Mouse (Mus musculus) spleen, postnatal 14 days (tissue): ENCODE measurements around the gene Edc4.

Source experiments
- DNase-seq, 2 experiments: peaks; one replicate each; pipeline ENCODE4 v3.0.0; 2021 to 2022; ENCODE audit warnings: low spot score in 2 of 2

Gene Edc4

DNA sequence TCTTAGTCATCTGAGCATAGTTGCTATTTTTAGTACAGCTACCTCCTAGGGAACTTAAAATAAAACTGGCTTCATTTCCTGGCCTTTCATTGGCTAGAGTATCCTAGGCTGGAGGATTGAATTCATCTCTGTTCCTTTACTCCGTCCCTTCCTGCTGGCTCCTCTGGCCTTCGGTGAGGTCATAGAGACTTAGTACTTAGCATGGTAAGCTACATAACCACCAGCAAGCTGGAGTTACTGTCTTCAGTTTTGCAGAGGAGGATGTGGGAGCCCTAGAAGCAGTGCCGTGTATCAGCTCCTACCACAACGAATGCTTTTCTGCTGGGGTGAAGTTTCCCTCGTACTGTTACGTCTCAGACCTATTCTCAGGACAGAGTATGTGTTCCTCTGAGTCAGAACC is 6.4 kb upstream of the Edc4 start:
- no peak for DNase-seq

DNA sequence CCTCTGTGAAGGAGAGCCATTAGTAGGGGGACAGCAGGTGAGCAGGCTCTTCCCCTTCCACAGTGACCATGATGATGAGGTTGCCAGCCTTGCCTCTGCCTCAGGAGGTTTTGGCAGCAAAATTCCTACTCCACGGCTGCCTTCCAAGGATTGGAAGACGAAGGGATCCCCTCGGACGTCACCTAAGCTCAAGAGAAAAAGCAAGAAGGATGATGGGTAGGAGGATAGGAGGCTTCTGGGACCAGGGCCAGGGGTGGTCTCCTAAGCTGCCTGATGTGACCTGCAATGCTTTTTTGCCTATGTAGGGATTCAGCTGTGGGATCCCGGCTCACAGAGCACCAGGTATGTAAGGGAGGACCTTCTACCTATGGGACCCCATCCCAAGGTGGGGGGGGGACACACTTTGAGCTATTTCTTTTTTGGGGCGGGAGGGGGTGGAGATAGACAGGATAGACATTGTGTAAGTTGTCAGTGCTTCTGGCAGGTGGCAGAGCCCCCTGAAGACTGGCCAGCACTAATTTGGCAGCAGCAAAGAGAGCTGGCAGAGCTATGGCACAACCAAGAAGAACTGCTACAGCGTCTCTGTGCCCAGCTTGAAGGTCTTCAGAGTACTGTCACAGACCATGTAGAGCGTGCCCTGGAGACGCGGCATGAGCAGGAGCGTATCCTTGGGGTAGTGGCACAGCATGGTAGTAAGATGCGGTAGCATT is 9.2 kb downstream of the Edc4 start:
- no peak for DNase-seq

DNA sequence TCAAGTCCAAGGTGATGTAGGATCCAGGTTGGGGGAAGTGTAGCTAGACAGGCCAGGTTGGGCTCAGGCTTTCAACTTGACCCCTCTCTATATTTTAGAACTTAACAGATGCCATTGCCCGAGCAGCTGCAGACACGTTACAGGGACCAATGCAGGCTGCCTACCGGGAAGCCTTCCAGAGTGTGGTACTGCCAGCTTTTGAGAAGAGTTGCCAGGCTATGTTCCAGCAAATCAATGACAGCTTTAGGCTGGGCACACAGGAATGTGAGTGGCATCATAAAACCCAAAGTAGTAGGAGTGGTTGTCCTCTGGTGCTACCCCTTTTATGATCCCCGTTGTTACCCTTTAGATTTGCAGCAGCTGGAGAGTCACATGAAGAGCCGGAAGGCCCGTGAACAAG is 10.2 kb downstream of the Edc4 start:
- no peak for DNase-seq

DNA sequence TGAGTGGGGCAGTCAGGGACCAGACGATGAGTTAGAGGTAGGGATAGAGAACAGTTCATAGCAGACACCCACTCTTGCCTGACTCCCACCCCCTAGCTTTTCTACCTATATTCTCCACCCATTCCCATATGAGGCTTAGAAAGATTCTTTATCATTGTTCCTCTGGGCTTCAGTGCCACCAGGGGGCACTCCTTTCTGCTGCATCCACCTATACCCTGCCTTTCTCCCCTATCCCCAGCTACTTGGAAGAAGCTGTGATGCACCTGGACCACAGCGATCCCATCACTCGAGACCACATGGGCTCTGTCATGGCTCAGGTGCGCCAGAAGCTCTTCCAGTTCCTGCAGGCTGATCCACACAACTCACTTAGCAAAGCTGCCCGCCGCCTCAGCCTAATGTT is 11.8 kb downstream of the Edc4 start:
- peak in 1 of 2 experiments; percentile 15 for DNase-seq

DNA sequence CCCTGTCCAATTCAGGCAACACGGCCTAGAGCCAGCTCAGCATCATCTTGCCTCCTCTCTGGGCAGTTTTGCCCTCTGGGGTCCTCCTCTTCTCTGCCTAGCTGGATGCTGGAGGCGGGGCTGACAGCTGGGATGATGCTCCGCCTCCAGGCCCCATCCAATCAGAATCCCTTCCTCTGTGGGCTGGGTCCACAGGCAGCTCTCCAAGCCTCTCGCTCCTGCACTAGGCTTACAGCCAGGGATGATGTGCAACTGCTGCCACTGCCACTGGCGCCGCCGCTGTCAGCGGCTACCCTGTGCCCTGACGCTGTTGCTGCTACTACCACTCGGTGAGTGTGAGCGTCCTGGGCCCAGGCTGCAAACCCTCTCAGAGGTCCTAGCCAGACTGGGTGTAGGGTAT is 12.7 kb downstream of the Edc4 start, which contains the start of gene Nrn1l:
TSS of gene Nrn1l (plus strand) at position 229 of the 400 bp plus-strand sequence.
- DNase-seq, result peak in 1 of 2 experiments; percentile 13

DNA sequence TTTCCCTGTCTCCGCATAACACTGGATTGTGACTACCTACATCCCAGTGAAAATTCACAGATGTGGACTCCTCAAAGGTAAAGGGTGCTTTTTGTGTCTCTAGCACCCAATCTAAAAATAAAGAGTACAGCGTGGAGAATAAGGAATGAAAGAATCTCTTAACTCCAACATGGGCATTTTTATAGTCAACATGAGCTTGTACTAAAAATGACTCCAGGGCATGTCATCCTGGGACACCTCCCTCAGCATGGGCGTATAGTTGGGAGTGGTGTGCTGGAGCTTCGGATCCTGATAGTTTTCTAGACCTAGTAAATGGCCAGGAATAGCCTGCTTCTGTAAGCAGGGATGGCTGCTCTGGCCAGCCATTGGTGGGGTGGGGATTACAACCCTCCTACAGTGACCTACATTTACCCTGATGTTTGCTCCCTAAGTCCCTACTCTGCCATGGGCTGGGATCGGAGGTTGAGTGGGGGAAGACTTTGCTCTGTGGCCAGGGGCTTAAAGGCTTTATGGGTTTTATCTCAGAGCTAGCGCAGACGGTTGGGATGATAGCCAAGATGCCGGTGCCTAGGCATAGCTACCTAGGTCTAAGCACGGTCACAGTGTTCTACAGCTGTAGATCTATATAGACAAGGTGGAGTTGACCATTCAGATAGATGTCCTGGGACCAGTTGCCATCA is 17.3 kb downstream of the Edc4 start:
- no peak for DNase-seq

DNA sequence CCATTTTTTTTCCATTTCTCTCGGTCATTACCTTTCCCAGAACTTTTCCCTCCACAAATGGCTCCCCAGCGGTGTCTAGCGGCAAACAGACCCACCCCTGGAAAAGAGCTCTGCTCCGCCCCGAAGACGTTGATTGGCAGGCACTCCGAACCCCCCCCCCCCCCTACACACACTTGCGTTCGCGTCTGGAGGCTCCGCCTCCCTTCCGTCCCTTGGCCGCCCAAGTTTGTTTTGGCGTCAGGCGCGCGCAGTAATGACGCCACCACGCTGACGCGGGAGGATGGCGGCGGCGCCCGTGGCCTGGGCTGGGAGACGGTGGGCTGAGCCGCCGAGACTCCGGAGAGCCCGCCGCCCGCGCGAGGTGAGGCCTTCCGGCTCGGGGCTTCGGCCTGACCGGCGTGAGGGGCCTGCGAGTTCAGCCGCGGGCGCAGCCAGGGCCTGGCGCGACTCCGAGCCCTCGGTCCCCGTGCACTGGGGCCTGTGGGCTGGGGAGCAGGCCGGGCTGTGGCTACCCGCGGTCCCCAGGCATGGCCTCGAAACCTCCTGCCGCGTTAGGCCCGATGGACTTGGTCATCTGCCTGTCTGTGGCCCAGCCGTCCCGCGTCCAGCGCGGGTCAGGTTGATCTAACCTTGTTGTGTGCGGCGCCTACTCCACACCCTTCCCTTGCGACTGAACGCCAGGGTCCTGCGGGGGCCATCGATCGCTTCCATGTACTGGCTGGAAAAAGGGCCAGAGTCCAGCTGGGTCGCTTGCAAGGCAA is 19.7 kb downstream of the Edc4 start, which contains the start of gene Pskh1:
TSS of gene Pskh1 (plus strand) at position 262 of the 761 bp plus-strand sequence.
- peak; percentile 86 to 92 for DNase-seq

DNA sequence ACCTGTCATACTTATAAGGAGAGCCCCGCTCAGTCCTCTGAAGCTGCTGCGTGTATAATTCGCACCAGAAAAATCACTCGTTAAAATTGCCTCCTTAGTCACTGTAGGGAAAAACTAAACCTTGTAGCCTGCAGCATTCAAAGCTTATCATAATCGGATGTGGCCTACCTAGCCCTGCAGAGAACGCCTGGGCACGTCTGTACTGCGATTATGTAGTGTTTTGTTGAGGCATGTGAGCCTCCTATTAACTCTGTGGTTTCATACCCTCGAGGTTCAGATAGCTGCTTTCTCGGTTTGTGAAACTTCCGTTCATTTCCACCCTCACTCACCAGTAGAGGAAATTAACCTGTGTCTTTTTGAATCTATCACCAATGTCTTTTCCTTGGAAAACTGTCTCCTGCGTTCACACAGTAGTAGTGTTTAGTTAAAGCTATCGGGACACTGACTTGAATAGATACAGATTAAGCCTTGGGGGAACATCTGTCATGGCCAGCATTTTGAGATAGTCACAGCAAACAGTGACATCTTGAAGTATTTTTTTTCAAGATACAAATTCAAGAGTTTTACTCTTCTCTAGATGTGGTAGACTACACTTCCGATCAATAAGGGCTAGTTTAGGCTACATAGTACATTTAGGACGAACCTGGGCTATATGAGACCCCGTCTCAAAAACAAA is 20.4 kb downstream of the Edc4 start:
- DNase-seq, result no peak

DNA sequence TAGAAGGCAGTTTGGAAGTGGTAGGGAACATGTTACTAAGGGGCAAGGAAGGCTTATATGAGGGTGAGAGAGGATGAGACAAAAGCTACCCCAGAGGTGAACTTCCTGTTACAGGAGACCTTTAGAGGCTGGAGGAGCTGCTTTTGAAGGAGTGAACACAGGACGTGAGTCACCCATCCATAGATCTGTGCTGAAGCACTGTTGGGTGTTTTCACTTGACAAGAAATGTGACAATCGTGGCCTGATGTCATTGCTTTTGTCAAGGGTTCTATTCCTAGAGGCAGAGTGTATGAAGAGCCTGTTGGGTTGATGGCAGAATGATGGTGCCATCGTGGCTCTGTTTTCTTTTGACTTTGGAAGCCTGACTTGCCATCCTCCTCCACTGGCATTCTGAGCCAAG is 38.7 kb downstream of the Edc4 start:
- DNase-seq, result no peak

DNA sequence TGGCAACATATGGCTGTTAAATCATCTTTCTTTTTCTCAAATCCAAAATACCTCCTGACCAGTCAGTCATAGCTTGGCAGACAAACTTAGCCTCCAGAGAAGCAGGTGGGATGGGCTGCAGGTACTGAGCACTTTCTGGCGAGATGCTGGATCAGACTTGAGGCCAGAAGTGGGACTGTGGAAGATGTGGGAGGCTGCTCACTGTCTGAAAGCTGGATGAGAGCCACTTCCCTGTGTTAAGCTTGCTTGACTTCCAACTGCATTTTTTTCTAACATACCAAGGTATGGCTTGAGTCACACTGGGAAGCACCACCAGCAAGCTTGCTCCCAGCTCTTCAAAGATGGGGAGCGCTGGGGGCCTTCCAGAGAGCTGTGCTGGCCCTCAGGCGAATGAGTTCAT is 44.4 kb downstream of the Edc4 start:
- no peak for DNase-seq

DNA sequence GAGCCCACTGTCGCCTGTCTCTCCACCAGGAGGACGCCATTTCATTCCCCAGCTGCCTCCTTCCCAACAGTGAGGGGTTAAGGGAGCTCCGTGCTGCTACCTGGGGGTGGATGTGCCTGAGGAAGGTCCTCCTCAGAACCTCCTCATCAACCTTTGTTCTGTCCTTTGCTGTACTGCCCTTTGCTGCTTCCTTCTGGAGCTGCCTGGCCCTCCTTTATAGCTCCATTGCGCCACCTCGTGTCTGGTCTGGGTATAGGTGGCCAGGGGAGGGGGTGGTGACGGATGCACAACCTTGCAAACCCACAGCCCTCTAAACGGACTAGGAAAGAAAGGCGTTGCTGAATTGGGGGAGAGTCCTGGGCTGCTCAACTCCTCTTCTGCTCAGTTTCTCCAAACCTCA is 49.9 kb downstream of the Edc4 start:
- DNase-seq, result peak; percentile 75 to 91

DNA sequence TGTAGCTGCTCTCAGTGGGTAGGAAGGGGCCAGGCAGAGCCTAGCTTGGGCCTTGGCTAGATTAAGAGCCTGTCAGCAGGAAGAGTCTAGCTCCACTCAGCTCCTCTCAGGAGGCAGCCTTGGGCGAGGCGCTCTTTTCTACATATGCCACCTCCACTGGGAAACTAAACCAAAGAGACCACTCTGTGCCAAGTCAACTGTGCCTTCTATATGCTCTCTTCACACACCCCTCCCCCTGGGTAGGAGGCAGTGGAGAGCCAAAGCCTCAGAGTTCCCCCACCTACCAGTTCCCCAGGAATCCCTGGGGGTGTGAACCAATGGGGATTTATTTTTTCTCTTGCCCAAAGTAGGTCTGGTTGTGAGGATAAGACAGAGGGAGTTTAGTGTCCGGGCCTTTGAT is 50.6 kb downstream of the Edc4 start:
- DNase-seq, result no peak

DNA sequence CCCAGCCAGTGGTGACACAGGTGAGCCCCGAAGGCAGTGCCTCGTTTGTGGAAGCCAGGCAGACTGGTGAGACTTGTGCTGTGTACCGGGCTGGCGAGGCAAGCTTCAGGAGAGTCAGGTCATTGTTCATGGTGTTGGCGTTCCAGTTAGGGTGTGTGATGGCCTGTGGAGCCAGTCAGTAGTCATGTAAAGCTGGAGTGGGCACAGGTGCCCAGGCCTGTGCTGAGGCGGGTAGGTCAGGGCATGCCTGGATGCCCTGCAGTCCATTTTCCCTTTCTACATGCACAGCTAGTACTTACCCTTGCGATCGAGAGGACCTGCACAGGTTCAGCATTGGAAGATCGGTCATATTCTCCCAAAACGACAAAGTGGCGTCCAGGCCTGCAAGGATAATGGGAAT is 51.8 kb downstream of the Edc4 start:
- DNase-seq, result no peak

DNA sequence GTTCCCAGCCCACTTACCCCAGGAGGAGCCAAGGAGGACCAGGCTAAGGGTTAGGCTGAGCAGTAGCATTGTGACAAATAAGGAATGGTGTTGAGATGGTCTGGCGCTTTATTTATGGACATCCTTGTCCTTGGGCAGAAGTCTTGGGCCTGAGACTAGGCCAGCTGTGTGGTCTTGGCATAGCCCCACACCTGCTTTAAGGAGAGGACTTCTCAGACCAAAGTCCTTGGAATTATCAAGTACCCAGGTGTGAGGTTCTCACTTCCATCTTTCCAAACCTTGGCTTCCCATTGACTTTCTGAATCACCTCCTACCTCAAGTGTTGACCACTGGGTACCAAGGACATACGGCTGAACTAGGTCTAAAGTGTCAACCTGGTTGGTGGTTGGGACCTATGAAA is 53.1 kb downstream of the Edc4 start, which contains the start of gene Ctrl:
TSS of gene Ctrl (minus strand) at position 101 of the 400 bp plus-strand sequence.
- no peak for DNase-seq

DNA sequence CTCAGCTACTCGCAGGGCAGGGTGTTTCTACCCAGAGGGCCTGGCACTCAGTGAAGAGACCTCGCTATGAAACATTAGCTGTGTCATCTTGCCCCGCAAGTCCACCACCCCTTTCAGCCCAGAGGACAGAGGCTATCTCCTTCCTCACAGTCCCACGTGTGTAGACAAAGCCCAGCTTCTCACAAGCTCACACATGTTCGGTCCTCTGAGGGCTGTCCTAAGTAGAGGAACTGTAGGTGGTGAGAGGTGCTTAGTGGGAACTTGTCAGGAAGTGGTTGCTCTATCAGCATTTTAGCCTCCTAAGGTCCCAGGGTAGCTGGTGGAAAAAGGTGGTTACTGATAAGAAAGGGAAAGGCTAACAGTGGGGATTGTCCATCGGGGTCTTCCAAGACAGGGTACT is 54.4 kb downstream of the Edc4 start:
- DNase-seq, result no peak

DNA sequence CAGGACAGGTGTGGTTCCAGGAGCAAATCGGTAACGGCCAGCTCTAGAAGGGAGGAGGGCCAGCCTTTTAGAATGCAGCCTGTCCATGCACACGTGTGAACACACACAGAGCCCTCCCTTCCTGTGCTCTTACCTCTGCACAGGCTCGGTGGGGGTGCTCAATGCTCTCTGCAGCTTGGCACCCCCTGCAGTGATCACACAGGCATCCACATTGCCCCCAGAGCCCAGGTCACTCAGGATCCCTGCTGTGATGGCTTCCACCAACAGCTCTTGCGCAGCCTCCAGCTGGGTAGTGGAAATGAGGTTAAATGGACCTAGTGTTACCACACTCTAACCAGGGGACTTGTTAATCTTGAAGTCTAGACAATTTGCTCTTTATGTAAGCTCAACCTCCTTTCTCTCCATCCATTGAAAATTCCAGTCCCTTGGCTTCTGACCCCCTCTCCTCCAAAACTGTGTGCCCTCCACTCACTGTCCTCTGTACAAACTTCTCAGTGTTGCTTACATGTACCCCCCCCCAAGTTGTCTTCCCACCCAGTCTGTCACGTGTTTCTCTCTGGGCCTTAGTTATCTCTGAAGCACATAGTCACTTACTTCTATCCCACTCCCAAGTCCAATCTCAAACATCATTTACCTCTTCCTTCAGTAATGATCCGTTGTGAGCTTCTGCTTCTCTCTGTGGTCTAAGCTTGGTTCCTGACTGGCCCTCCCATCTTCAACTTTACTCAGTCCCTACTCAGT is 55.4 kb downstream of the Edc4 start:
- no peak for DNase-seq

DNA sequence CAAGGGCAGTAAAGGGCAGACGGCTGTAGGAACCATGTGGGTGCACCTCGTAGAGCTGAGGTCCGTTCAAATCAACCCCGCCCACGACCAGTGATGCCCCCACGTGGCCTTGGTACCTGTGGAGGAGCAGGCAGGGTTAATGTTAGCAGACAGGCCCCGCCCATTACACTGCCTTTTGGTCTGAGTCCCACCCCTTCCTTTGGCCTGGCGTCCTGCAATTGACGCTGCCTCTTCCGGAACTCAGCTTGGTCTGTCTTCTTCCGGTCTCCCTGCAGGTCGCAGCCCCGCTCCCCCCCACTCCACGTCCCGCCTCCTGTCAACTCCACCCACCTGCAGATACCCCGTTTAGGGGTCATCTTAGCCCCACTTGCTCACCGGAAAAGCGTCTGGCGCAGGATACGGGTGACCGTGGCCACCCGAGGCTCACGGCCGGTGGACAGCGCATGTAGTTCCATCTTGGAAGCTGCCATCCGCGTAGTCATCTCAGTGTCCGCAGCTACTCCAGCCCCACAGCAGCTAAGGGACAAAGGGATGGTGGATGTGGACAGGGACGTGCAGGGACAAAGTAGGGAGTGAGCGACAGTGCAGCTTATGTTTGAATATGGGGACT is 56.3 kb downstream of the Edc4 start:
- DNase-seq, result peak; percentile 57 to 75

DNA sequence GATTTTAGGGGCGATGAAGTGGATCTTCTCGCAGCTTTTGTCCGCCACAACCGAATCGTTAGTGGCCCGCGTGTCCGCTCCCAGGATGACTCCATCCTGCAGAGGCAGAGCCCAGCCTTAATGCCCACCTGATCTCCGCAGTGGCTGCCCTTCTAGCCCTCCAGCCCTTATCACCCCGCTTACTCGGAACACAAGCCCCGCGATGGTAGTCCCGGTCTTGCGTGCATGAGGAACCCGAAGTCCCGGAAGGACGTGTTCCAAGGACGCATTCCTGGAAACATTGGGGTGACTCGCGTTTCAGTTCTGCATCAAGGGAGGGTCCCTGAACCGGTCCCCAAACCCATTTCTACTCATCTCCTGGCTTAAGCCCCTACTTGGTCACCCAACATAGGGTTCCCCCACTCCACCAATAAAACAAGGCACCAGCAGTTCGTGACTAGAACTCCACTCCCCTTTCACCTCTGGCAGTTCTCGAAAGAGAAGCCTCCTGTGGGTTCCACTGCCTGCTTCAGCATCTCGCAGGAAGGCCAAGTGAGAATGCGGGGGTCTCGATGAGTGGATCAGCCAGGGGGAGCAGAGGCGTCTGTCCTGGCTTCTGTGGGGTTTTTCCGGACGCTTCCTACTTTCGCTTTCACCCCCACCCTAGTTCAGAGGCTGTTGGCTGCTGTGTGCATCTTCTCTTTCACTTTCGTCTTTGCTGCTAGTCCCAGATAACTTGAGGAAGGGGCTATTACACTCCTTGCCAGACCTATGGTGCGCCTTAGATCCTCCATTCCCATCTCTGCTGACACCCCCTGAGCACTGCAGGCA is 57.0 kb downstream of the Edc4 start:
- peak in 1 of 2 experiments; percentile 31 for DNase-seq

DNA sequence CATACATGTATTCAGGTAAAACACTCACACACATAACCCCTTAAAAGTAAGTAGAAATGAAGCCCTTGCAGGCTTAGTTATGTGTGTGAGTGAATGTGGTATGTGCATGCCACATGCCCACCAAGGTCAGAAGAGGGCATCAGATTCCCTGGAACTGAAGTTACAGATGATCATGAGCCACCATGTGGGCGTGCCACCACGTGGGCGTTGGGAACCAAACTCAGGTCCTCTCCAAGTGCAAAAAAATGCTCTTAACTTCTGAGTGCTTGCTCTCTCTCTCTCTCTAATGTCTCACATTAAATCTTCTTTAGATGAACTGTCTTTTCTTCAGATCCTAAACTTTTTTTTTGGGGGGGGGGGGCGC is 57.6 kb downstream of the Edc4 start, which contains the start of gene Psmb10:
TSS of gene Psmb10 (minus strand) at position 139 of the 364 bp plus-strand sequence.
- DNase-seq, result no peak

DNA sequence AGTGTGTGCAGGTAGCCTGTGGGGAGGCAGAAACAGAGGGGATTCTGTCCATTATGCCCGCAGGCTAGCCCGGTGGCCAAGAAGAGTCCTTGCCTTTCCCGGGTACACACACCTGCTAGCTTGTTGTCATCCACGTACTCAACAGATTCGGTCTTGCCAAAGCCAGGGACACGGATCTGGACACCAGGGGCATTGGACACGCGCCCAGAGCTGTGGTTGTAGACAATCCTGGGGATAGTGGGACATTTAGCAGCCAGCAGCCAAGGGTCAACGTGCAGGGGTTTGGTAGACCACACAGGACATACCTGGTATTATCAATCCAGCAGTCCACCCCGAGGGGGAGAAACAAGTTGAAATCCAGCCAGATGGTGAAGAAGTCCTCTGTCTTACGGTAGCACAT is 61.3 kb downstream of the Edc4 start:
- no peak for DNase-seq
